Mouse (Mus musculus) spleen, adult 18-20 months (tissue): Measurements from ENCODE around the gene Fbln1.
A peak's percentile ranks its signal among the peaks of the same experiment; 100 is the strongest.

Experiments
- DNase-seq, 2 experiments: peaks; one replicate each; pipeline ENCODE4 v3.0.0; 2022; ENCODE audit warnings: mixed read lengths in 2 of 2

Fbln1 gene

DNA sequence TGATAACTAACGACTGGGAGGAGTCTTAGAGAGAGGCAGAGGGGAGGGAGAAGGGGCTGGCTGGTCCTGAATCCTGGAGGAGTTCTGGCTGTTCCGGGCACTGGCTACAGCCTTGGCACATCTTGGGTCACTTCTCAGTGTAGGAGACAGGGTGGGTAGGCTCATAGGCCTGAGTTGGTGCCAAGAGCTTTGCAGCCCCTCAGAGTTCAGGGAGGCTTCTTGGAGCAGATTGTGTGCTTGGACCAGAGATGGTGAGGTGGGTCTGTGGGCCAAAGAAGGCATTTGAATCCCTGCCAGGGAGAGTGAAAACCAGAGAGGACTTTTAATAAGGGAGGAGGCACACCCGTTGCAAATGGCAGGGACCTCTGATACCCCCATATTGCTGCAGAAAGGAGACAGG lies 1.3 kb downstream of the Fbln1 start:
- no peak for DNase-seq

DNA sequence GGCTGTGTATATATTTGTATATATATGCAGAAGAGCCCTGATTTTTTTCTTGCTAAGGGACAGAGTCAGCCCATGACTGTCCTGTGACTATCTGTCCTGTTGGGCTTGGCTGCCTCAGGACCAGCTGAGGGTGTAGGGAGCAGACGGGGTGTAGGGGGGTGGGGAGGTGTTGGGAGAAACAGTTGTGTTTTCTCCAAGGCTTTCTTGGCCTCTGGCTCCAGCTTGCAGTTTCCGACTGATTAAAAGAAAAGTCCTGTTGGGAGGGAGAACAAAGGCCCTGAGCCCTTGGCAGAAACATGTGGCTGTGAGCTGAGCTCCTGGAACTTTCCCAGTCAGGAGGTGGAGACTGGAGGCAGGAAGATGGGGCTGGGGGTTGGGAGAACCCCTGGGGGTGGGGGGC lies 2.0 kb downstream of the Fbln1 start:
- DNase-seq: no peak

DNA sequence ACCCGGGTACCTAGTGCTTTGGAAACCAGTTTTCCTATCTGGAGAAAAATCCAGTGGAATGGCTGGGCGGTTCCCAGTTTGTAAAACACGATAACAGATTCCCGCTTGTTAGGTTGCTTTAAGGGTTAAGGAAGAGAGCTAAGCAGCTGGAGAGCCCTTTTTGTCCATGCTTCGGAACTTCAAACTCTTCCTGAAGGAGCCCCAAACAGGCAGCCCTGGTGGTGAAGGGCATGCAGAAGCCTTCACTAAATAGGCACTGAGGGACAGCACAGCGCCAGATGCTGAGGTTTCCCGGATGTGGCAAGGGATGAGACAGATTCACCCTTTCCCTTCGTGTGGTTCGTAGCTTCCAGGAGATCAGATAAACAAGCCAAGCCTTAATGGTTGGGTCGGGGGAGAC lies 2.6 kb downstream of the Fbln1 start:
- DNase-seq: no peak

DNA sequence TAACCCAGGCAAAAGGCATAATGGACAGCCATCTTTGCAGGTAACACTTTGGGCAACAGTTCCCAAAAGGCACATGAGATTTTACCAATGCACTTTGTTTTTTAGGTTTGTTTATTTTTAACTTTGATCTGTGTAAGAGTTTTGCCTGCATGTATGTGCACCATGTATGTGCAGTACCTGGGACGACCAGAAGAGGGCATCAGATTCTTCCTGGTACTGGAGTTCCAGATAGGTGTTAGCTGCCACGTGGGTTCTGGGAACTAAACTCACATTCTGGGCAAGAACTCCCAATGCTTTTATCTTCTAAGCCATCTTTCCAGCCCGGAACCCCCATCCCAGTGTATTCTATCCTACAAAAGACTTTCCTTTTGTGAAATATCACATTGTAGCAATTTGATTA lies 3.6 kb downstream of the Fbln1 start:
- no peak for DNase-seq

DNA sequence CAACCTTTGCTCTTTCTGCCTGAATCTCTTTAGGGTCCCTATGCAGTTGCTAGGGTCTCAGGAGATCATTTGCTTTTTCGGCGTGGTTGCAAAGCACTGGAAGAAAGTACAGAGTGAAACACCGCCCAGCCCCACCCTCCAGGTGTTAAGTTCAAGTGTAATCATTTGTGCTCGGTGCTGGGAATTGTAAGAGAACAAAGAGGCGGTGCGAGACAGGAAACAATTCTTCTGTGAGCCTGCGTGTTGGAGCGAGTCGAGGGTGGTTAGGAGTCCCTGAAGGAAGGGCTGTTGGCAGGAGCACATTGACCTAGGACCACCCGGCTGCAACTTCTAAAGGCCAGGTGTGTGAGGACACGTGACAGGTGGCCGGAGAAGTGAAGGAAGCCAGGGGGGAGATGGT lies 4.9 kb downstream of the Fbln1 start:
- no peak for DNase-seq

DNA sequence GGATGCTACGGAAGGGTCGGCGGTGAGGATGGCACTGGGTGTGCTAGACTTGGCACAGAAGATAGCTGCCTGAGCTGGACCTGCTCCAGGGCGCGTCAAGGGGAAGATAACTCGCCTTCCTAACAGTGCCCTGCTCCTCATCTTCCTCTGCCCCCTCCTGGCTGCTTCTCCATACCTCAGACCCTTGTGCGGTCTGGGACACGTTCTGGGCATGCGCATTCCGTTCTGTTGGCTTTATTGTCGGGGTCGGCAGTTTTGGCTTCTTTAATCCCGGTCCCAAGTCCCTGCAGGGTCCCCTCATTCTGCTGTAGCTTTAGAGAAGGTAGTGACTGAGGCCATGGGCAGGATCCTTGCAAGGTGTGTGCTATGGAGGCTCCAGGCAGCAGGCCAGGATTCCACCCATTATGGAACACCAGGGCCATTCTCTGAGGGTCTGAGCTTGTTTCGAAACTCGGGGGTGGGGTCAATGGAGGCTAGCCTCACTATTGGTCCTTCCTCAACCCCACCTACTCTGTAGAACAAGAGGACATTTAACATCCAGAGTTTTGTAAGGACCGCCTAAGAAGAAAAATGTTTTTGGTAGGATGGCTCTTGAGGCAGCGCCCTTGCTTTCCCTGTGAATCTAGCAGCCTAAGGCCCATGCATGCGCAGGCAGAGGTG lies 5.5 kb downstream of the Fbln1 start:
- no peak for DNase-seq

DNA sequence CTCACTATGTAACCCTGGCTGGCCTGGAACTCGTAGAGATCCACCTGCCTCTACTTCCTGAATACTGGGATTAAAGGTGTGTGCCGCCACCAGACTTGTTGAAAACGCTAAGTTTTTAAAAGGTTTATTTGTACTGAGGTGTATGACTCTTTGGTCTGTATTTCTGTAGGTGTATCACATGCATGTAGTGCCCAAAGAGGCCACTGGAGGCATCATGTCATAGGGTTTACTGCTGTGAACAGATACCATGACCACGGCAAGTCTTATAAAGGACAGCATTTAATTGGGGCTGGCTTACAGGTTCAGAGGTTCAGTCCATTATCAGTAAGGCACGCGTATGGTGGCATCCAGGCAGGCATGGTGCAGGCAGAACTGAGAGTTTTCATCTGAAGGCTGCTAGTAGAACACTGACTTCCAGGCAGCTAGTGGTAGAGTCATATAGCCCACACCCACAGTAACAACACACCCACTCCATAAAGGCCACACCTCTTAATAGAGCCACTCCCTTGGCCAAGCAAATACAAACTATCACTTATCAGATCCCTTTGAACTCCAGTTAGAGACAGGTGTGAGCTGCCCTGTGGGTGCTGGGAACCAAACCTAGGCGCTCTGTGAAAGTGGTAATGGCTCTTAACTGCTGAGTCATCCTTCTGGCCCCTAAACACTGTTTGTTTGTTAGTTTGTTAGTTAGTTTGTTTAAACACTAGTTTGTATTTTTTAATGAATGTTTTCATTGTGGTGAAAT lies 10.5 kb downstream of the Fbln1 start:
- DNase-seq: no peak

DNA sequence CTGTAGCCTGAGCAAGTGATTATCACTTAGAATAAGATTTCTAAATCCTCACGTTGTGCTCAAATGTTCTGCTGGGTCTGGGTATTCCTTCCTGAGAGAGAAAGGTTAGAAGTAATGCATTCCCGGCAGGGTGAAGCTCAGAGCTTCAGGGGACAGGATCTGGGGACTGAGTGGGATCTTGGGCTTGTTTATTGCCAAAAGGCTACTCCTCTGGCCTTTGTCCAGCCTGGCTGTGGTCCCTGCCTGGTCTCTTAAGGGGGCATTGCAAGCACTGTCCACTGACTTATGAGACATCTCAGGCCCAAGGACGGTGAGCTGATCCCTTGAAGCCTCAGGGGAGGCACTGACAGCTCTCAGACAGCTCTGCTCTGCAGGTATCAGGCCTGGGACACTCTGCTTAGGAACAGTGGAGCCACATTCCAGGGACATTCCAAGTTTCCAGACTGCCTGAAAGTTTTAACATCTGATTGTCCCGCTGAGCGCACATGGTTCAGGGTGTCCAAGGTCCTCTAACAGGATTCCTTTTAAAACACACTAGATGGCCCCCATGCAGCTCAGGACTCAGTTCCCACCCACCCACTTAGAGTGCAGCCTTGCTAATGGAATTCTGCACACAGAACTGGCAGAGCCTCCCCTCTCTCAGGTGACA lies 13.0 kb downstream of the Fbln1 start:
- DNase-seq: no peak

DNA sequence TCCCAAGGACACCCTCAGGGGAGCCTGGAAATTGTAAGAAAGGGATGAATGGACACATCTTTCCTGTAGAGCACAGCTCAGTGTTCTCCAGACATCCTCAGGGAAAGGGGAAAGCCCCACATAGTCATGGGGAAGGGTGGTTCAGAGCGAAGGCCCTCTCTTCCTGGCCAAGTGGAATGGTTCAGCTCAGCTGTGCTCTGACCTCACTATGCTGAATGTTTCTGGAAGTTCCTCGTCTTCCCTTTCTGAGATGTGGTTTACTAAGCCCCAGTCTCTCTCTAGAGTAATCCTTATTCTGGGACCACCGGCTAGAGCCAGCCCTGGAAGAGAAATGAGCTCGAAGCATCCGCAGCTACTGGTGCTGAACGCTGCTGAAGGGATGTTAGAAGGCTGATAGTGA lies 14.6 kb downstream of the Fbln1 start:
- no peak for DNase-seq

DNA sequence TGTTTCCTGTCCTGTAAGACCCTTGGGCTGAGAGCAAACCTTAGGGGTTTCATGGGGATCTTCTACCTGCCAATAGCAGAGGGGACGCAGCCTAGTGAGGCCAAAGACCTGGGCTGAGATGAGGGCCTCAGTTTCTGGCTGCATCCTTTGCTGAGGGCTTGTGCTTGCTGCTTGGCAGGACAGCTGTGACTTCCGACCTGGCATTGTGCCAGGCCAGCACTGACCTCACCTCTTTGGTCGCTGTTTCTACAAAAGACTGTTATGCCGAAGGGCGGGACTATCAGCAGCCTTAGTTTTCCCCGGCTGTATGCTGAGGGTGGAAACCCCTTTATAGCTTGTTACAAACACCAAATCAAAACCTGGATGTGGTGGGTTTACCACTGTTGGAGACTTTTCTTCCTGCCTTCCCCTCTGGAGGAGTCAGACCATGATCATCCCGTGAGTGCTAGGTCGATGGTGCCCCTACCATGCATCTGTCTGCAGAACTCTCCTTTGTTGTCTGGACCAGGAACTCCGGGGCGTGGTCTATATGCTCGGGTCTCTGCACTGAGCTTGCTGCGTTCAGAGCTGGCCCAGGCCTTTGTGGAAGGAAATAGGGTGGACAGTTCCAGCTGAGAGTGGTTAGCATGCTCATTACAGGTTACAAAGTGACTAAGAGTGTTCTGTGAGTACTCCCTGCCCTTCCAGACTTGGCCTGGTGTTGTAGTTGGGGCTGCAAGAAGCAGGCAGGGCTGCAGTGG lies 15.5 kb downstream of the Fbln1 start:
- DNase-seq: no peak

DNA sequence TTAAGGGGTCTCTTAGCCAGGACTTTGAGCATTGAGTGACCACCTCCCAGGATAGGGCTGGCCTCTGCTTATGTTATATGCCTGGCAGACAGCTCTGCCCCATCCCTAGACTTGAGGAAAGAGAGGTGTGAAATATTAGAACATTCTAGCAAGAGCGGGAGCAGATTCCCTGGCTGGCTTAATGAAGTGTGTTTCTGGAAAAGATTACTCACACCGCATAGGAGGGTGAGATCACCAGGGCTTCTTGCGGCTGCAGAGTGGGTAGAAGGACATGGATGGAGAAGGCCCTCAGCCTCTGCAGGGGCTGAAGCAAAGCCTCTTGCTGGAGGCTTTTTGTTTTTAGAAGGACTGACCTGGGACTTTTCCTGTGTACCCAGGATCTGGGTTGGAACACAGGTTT lies 19.9 kb downstream of the Fbln1 start:
- no peak for DNase-seq

DNA sequence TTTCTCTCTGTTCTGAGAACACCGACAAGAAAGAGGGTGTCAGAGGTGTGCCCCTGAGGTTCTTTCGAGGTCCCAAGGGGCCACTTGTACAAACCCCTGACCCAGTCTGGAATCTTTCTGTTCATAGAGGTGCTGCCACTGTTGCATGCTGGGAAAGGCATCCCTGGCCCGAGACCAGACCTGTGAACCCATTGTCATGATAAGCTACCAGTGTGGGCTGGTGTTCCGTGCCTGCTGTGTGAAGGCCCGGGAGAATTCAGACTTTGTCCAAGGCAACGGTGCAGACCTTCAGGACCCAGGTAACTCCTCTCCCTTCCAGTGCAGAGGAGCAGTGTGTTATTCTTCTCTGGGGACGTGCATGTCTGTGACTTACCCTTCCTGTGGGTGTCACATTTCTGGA lies 21.1 kb downstream of the Fbln1 start:
- DNase-seq: no peak

DNA sequence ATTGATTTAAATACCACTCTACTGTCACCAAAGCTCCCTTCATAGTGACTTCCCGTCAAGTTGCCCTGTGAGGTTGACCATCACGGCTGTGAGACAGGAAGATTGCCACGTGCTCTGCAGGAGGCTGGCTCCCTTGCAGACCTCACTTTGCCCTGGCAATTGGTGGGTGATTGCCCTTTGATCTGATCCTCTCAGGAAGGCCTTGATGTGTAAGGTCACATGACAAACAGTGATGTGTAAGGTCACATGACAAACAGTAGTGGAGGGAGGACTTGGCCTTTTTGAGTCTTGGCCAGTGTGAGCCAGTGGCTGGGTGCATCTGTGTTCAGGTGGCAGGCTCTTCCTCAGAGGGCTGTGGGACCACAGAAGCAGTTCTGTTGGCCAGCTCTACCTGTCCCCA lies 22.8 kb downstream of the Fbln1 start:
- no peak for DNase-seq

DNA sequence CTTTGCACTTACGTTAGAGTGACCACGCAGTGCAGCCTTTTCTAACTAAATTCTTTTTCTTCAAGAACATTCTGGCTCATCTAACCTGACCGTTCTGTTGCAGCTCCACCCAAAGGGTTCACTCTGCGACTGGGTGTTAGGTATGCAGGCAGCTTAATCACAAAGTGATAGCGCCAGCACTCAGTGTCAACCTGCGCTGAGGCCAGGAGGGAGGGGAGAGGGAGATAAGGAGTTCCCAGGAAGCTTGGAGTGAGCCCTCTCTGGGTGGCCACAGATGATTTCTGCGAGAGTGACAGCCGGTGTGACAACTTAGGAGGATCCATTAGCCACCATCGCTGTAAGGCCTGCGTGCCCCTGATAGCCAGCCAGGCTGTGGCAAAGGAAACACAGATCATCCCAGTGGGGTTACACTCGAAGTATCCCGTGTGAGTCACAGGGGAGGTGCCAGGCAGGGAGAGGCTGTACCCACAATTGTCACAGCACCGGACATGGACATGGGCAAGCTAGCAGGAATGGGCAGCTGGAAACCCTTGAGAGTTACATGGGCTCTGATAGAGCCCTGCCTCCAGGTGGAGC lies 24.3 kb downstream of the Fbln1 start:
- DNase-seq: no peak

DNA sequence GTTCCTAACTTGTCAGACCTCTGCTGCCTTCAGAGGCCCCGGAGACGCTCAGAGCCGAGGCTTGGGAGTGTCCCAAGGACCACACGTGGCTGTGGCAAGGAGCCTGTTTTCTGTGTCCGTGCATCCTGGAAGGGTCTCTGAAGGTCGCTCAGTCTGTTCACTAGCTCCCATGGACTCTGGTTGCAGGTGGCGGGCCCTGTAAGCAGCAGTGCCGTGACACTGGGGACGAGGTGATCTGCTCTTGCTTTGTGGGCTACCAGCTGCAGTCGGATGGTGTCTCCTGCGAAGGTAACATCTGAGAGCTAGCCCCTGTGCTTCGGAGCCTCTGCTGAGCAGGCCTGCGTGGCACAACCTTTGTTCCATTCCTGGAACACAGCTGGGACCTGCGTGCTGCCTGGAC lies 24.9 kb downstream of the Fbln1 start:
- DNase-seq: no peak

DNA sequence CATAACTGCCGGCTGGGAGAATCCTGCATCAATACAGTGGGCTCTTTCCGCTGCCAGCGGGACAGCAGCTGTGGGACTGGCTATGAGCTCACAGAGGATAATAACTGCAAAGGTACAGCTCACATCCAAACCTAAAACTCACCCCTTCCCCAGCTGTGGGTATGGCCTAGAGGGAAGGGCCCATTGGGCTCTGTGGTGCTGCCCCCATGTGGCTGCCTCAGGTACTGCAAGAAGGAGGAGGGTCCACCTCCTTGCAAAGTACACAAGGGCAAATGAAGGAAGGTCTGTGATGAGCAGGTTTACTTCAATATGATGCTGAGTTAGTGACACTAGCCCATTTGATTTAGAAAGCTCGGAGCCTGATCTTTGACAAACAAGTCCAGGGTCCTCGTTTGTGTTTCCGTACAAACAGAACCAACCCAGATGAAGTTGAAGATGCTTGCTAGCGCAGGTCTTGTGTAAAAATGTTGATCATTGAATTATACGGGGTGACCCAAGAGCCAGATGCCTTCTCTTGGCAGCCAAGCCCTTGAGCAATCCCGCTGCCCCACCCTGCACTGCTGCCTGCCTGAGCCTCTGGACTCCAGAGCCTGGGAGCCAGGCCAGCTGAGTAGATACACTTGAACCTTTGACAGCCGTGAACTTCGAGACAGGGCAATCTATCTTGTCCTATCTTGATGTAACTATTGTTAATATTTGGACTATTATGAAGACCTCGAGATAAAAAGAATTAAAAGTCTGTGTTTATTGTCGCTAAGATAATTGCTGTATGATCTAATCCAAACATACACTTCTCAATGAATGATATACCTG lies 25.9 kb downstream of the Fbln1 start:
- peak in 1 of 2 experiments; percentile 29 for DNase-seq

DNA sequence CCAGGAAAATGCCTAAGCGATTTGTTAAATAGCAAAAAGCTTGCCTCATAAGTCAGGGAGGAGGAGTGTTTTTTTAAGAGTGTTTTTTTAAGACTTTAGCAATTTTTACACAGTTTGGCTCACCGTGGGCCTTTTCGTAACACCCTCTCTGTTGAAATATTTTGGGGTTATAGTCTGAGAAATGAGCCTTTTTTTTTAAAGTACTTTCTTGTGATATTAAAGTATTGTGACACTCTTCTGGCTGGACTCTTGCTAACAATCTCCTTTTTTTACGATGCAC lies 26.4 kb downstream of the Fbln1 start:
- DNase-seq: no peak

DNA sequence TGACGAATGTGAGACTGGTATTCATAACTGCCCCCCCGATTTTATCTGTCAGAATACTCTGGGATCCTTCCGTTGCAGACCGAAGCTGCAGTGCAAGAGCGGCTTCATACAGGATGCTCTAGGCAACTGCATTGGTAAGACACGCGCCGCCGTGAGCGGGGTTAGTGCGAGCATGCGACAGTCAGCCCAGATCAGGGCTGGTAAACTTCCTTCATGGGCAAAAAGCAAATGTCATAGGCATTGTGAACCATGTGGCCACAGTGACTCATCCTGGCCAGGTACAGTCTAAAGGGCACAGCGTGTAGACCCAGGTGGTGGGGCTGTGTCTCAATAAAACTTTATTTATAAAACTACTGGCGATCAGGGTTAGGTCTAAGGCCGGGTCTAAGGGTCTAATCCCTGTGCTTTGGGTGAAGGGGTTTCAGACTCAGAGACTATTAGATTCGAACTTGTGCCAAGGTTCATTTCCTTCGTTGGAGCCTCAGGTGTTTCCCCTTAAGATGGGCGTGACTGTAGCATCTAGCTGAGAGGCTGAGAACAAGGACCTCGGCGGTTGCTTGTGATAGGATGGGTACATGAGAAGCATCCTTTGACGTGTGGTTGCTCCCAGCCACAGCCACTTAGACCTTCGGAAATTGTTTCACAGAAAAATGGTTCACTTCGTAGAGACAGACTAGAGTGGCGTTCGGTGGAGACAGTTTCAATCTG lies 26.9 kb downstream of the Fbln1 start:
- no peak for DNase-seq

DNA sequence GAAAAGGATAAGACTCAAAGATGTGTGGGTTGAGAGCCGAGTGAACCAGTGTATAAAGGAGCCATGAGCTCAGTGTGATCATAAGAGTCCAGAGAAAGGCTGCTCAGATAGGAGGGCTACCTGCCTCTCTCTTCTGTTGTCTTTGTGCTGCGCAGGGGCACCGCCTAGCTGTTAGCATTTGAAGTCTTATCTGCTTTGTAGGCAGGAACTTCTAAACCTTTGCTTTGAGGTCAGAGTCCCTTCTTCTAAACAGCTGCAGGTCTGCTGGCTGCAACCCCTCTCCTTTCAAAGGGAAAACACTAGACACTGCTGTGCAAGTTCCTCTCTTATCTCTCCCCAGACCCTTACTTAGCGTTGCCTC lies 27.5 kb downstream of the Fbln1 start:
- DNase-seq: no peak

DNA sequence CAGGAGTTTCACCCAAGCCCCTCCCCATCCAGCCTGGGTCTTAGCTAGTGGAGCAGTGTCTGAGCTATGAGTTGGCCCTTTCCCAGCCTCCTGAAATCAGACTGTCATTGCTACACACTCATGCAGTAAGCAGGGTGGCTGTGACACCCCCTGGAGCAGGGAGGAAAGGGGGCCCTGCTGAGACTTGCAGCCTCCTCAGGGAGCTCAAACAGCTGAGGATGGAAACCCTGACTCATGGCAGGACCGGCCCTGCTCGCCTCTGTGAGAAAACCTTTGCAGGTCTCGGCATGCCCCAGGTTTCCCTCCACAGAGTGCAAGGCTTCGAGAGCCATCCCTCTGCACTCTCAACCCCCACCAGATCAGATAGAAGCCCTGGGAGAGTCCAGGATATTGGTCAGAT lies 27.9 kb downstream of the Fbln1 start:
- no peak for DNase-seq

DNA sequence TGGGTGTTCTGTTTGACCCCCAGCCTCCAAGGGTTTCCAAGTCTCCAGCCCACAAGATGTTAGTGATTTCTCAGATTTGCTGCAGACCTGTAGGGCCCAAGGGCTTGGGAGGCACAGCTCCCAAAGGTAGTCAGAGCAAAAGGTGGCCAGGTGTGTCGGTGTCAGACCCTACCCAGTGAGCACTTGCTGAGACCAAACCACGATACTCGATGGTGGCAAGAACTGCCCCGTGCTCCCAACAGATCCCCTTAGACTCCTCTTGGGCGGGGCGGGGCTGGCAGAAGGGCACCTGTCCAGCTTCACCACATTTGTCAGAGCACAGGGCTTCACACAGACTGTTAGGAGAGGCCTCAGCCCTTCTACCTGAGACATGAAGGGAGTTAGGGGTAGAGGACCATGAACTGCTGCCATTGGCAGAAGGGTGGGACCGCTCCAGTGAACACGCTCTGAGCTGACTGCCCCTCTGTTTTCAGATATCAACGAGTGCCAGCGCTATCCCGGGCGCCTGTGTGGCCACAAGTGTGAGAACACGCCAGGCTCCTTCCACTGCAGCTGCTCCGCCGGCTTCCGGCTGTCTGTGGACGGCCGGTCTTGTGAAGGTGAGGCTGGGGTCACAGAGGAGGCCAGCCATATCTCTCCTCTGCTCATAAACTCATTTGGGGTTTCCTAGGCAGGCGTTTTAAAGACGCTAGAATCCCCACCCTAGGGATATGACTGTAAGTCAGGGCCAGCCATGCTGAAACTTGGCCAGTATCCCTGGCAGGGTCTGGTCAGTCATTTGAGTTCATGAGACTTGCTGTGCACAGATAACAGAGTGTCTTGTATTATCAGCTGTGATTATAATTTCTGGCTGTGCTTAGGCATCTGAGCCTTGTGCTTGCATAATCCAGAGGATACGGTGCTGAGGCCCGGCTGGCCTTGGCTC lies 33.3 kb downstream of the Fbln1 start:
- no peak for DNase-seq
